Mouse (Mus musculus) MEL-GATA-1-ER (cell line): ENCODE data around the gene Klhdc2.

Experiments
- DNase-seq: peaks from one replicate; pipeline ENCODE4 v3.0.0-alpha.2; 2012; ENCODE audit warnings: low read depth; ENCODE audit errors: extremely low read depth

The Klhdc2 gene

GRCm38 (mm10) chr12:69300391-69300790 is 3.9 kb downstream of the Klhdc2 start:
- no peak for DNase-seq

GRCm38 (mm10) chr12:69302171-69302570 is 5.7 kb downstream of the Klhdc2 start:
- no peak for DNase-seq

DNA sequence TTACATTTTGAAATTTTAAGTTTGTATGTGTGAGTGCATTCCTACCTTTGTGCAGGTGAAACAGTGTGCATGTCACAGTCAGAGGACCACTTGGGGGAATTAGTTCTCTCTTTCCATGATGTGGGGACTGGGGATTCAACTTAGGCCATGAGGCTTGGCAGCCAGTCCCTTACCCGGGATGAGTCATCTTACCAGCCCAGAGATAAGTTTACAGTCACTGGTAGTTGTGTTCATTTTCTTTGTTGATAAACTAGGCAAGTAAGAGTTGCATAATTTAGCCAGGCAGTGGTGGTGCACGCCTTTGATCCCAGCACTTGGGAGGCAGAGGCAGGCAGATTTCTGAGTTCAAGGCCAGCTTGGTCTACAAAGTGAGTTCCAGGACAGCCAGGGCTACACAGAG is 7.6 kb downstream of the Klhdc2 start:
- DNase-seq = no peak

DNA sequence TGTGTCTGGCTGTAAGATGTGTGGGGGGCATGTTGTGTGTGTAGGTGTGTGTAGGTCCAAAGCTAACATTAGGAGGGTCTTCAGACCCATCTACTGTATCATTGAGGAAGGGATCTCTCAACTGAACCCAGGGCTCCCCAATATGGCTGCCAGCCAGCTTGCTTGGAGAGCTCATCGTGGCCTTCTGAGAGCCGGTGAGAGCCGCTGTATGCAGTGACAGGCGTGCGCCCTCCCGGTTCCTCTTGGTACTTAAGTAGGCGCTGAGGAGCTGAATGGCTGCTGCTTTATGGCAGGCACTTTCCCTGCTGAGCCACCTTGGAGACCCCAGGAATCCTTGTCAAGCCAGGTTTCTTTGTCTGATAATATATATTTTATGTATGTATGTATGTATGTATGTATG is 9.9 kb downstream of the Klhdc2 start:
- DNase-seq = no peak

- DNase-seq = no peak
Observed at GRCm38 (mm10) chr12:69309659-69310058, 13.2 kb downstream of the Klhdc2 start.

GRCm38 (mm10) chr12:69318431-69318830 is 21.9 kb downstream of the Klhdc2 start:
- DNase-seq = no peak

DNA sequence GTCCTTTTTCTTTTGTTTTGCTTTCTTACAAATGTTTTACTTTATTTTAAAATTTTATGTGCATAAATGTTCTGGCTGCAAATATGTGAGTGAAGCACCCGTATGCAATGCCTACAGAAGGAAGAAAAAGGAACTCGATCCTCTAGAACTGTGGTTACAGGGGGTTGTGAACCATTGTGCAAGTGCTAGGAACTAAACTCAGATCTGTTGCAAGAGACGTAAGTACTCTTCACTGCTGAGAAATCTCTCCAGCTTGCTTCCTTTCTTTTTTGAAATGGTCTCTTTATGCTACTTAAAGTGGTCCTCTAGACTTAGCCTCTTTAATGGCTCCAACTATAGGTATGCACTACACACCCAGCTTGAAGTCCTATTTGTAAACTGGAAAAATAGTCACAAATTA is 34.7 kb downstream of the Klhdc2 start:
- no peak for DNase-seq

- DNase-seq = peak; percentile 51
Observed at GRCm38 (mm10) chr12:69332147-69332546, 35.7 kb downstream of the Klhdc2 start.

DNA sequence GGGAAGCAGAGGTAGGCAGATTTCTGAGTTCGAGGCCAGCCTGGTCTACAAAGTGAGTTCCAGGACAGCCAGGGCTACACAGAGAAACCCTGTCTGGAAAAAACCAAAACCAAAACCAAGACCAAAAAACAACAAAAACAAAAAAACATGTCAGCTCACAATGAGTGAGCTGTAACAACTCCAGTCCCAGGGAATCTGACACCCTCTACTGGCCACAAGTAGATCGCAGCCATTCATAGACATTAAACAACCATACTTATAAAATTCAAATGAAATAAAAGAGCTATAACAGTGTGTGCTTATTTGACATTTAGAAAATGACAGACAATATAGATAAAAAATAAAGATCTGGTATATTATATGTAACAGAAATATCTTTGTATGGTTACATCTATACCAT is 37.1 kb downstream of the Klhdc2 start:
- peak; percentile 26 for DNase-seq

GRCm38 (mm10) chr12:69349928-69350327 is 53.4 kb downstream of the Klhdc2 start:
- DNase-seq = no peak

- DNase-seq = no peak
Observed at GRCm38 (mm10) chr12:69351685-69352084, 55.2 kb downstream of the Klhdc2 start.

DNA sequence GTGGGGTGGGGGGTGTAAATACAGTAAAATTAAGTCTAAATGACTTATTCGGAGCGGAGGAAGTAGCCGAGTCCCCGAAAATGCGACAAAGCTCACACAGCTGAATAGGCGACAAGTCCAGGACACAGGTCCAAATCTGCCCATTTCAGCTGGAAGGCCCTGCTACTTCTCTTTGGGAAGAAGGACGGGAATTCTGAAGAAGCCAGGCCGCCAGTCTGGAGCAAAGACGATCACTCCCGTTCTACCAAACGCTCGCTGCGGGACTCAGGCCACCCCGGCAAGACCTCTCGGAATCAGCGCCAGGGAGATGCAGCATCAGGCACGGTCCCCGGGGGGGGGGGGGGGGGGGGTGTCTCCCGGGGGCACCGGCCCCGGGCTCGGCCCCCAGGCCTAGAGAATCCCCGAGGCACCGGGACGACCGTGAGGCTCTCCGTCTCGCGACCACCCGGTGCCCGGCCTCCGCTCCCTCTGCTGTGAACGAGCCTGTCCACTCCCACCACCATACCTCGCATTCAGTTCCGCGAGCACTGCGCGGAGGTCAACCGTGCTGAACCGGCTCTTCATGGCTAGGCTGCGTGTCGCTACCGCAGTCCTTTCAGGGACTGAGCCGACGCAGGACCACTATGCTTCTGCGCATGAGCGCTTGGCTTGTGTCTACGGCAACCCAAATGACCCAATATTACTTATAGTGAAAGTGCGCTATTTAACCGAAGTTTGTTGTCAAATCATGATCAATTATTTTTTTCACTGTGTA is 60.2 kb downstream of the Klhdc2 start, which contains the start of gene Nemf:
TSS of gene Nemf (minus strand) at position 620 of the 754 bp plus-strand sequence.
- peak; percentile 84 for DNase-seq

DNA sequence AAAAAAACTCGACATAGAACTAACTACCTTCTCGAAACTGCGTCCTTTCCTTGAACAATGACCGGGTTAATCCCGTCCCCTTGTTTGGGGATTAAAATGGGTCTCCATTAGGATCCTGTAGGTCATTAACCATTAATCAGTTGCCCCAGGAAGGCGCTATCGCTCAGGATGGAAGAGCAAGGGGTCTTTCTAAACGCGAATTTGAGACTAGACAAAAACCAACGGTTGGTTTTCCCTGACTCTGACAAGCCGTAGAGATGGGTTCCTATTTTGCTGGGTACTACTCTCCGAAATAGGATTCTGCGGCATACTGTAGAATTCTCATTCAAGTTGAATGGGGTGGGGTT is 60.8 kb downstream of the Klhdc2 start:
- no peak for DNase-seq
